Mouse (Mus musculus) spleen, postnatal 14 days (tissue): ENCODE measurements around the gene Btbd1.
"Not testable (repeated sequence)": the region's sequence is repeated elsewhere in the genome, so short reads cannot be mapped to it uniquely, and the experiment has no call there.

ENCODE experiments used
- DNase-seq, 2 experiments: peaks; one replicate each; pipeline ENCODE4 v3.0.0; 2021 to 2022; ENCODE audit warnings: low spot score in 2 of 2

Btbd1 gene

GRCm38 (mm10) chr7:81849633-81850032, 20.4 kb upstream of the Btbd1 start:
- DNase-seq: no peak

- DNase-seq: no peak
Observed at GRCm38 (mm10) chr7:81849214-81849613, 20.0 kb upstream of the Btbd1 start.

- no peak for DNase-seq
Observed at GRCm38 (mm10) chr7:81847777-81848176, 18.5 kb upstream of the Btbd1 start.

- no peak for DNase-seq
Observed at GRCm38 (mm10) chr7:81847010-81847409, 17.8 kb upstream of the Btbd1 start.

GRCm38 (mm10) chr7:81846008-81846407, 16.8 kb upstream of the Btbd1 start:
- no peak for DNase-seq

GRCm38 (mm10) chr7:81845313-81845712, 16.1 kb upstream of the Btbd1 start:
- no peak for DNase-seq

- no peak for DNase-seq
Observed at GRCm38 (mm10) chr7:81844801-81845200, 15.6 kb upstream of the Btbd1 start.

GRCm38 (mm10) chr7:81843903-81844302, 14.7 kb upstream of the Btbd1 start:
- no peak for DNase-seq

- DNase-seq: no peak
Observed at GRCm38 (mm10) chr7:81842998-81843397, 13.8 kb upstream of the Btbd1 start.

- DNase-seq: no peak
Observed at GRCm38 (mm10) chr7:81842141-81842540, 12.9 kb upstream of the Btbd1 start.

- DNase-seq: no peak
Observed at GRCm38 (mm10) chr7:81841439-81841838, 12.2 kb upstream of the Btbd1 start.

- no peak for DNase-seq
Observed at GRCm38 (mm10) chr7:81840661-81841181, 11.5 kb upstream of the Btbd1 start.

- DNase-seq: no peak
Observed at GRCm38 (mm10) chr7:81839746-81840145, 10.5 kb upstream of the Btbd1 start.

- DNase-seq: not testable (repeated sequence)
Observed at GRCm38 (mm10) chr7:81837771-81838170, 8.5 kb upstream of the Btbd1 start.

GRCm38 (mm10) chr7:81835430-81835829, 6.2 kb upstream of the Btbd1 start:
- DNase-seq: no peak

- DNase-seq: no peak
Observed at GRCm38 (mm10) chr7:81834847-81835246, 5.6 kb upstream of the Btbd1 start.

GRCm38 (mm10) chr7:81828681-81829378, 401 bp downstream of the Btbd1 start:
- peak; percentile 24 to 34 for DNase-seq

- DNase-seq: no peak
Observed at GRCm38 (mm10) chr7:81827806-81828667, 1.2 kb downstream of the Btbd1 start.

- no peak for DNase-seq
Observed at GRCm38 (mm10) chr7:81825381-81825780, 3.9 kb downstream of the Btbd1 start.

GRCm38 (mm10) chr7:81824906-81825305, 4.3 kb downstream of the Btbd1 start:
- DNase-seq: no peak

- no peak for DNase-seq
Observed at GRCm38 (mm10) chr7:81806067-81806466, 23.2 kb downstream of the Btbd1 start.

- peak; percentile 59 to 70 for DNase-seq
Observed at GRCm38 (mm10) chr7:81789095-81789757, 40.0 kb downstream of the Btbd1 start, which contains the start of gene 3110040N11Rik. 3110040N11Rik (minus strand) TSS chr7:81789478.
